In the genomic region with DNA sequence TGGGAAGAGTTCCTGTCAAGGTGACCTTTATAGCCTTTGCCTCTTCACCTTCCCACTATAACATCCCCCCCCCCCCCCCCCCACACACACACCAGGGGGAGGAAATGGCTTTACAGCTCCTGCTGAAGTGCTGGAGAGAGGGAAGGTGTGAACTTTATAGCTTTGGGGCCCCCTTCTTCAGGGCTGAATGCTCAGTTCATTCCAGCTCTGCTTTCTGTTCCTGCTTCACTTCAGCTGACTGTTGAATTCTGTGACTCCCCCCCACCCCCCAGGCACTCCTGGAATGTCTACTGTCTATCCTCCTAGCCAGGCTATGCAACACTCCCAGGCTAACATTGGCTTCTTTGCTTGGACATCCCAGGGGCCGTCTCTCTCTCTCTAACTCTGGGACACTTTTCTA, we compare ENCODE assay signal across 26 mouse cellular contexts. TPM values are rescaled to one million over a fixed set of nuclear protein-coding genes. Genes with fewer than 3 reads are reported as not detected.
A peak's percentile ranks its signal among the peaks of the same experiment; 100 is the strongest.
DNase-seq lines count a peak whose midpoint lies in the region; ATAC-seq and TF ChIP-seq lines count a peak whose summit lies in the region.
"Had no signal": no experiment of that assay in that cellular context is flagged by ENCODE, and none has a peak within 500 bp of the region (broad histone marks: within the 10 kb centered on the region; RNA-seq: fewer than 3 reads in every experiment).

No protein-coding gene starts in this region.

- H3K27ac ChIP-seq in heart, embryonic 14.5 days (replicated peaks in 1 of 2; ENCODE audit: control insufficient read depth in 1 of 2, insufficient read depth in 1 of 2, low read depth in 2 of 2, low read length in 2 of 2): peak overlapping the region; percentile 39 to 60
- peak overlapping the region; percentile 49; the same call in 1 of the 2 replicates for H3K27ac ChIP-seq in limb, embryonic 11.5 days (replicated peaks; ENCODE audit: low read depth, low read length)
- H3K27ac ChIP-seq: liver, embryonic 15.5 days; lung, embryonic 15.5 days; neural tube, embryonic 13.5 days had no signal

- CTCF ChIA-PET in Patski (lab: Charles Lee): no interaction called here

- no peak overlapping the region for H3K9ac ChIP-seq in heart, embryonic 14.5 days (ENCODE audit: low read length)
- no peak overlapping the region for H3K9ac ChIP-seq in limb, embryonic 11.5 days (ENCODE audit: low read length)
- H3K9ac ChIP-seq: forebrain, postnatal 0 days; liver, embryonic 15.5 days; lung, embryonic 15.5 days; neural tube, embryonic 13.5 days had no signal

- no peak overlapping the region for H3K4me3 ChIP-seq in heart, embryonic 14.5 days (ENCODE audit: control insufficient read depth in 1 of 2, insufficient read depth in 1 of 2, low read depth in 1 of 2, low read length in 2 of 2)
- H3K4me3 ChIP-seq in limb, embryonic 11.5 days (ENCODE audit: low read depth, low read length): no peak overlapping the region
- H3K4me3 ChIP-seq: forebrain, embryonic 10.5 days; liver, embryonic 15.5 days; lung, embryonic 15.5 days; megakaryocyte, embryonic 14.5 days; neural tube, embryonic 13.5 days had no signal

- H3K4me2 ChIP-seq in heart, embryonic 14.5 days (ENCODE audit: low read length): 0 out of 2 replicates have a peak overlapping the region, but pooled peaks have one; percentile 23
- H3K4me2 ChIP-seq in limb, embryonic 11.5 days (ENCODE audit: low read depth, severe bottlenecking): peak overlapping the region; percentile 23; the same call in 1 of the 2 replicates
- H3K4me2 ChIP-seq: liver, embryonic 15.5 days; lung, embryonic 15.5 days; neural tube, embryonic 13.5 days had no signal

- TF ChIP-seq CTCF in Patski (IDR thresholded peaks at IDR 0.05): no peak

- in situ Hi-C loops in Patski (cut with MboI; ENCODE audit: low pct_unique_long_range_greater_than_20kb): no loop called here

- no peak for ATAC-seq in heart, embryonic 14.5 days (ENCODE audit: insufficient number of reproducible peaks, insufficient read depth, low FRiP score, low read depth)
- ATAC-seq in Patski: peak; percentile 29
- ATAC-seq in limb, embryonic 11.5 days (ENCODE audit: insufficient number of reproducible peaks, low FRiP score, low TSS enrichment, low read depth): peak; percentile 19; the same call in 1 of the 2 replicates
- ATAC-seq: forebrain, postnatal 0 days had no signal

- peaks cover 4% of the 10 kb centered on the region; the same call in 1 of the 2 replicates for H3K36me3 ChIP-seq in heart, embryonic 14.5 days (ENCODE audit: control insufficient read depth, insufficient read depth, low read length)
- H3K36me3 ChIP-seq in limb, embryonic 11.5 days (ENCODE audit: control insufficient read depth, insufficient read depth, low read length): no peaks in the 10 kb centered on the region
- H3K36me3 ChIP-seq: liver, embryonic 15.5 days; lung, embryonic 15.5 days had no signal

- no peak for DNase-seq in heart, postnatal 25 days (ENCODE audit: low spot score)
- DNase-seq in Muller cell, postnatal 12 days (ENCODE audit: inconsistent ontology term): peak; percentile 87
- no peak for DNase-seq in Patski (ENCODE audit: low read depth, low spot score)
- no peak for DNase-seq in limb, embryonic 11.5 days (ENCODE audit: low spot score)
- no peak for DNase-seq in left cerebral cortex, adult 18-20 months (ENCODE audit: low spot score in 2 of 2)
- no peak for DNase-seq in frontal cortex, postnatal 36 days (ENCODE audit: low spot score in 2 of 2)
- DNase-seq in thymus, postnatal 14 days: no peak
- DNase-seq: adrenal gland, postnatal 25 days; cerebellum, adult 8-10 months; forebrain, postnatal 0 days; gastrocnemius, postnatal 36 days; kidney, adult 9 months; liver; lung, postnatal 36 days; midbrain, embryonic 14.5 days; retina, postnatal 1 day; right cerebral cortex, postnatal 25 days; spleen, adult 18-20 months had no signal

- H3K27me3 ChIP-seq in heart, embryonic 14.5 days (ENCODE audit: control insufficient read depth, insufficient read depth, low read length): peaks cover 15% of the 10 kb centered on the region
- no peaks in the 10 kb centered on the region for H3K27me3 ChIP-seq in Patski
- H3K27me3 ChIP-seq in limb, embryonic 11.5 days (ENCODE audit: control insufficient read depth, insufficient read depth, low read length): peaks cover 16% of the 10 kb centered on the region

- no peaks in the 10 kb centered on the region for H3K9me3 ChIP-seq in heart, embryonic 14.5 days (ENCODE audit: control insufficient read depth, low read length)
- H3K9me3 ChIP-seq in limb, embryonic 11.5 days (ENCODE audit: control insufficient read depth, low read length): peaks cover 4% of the 10 kb centered on the region; the same call in 1 of the 2 replicates
- H3K9me3 ChIP-seq: liver, embryonic 15.5 days; lung, embryonic 15.5 days; neural tube, embryonic 13.5 days had no signal

- 21% methylated on average over 1 of the region's 1 CpGs for WGBS in heart, embryonic 14.5 days
- 7% methylated on average over 1 of the region's 1 CpGs for WGBS in limb, embryonic 11.5 days

- peaks cover 15 to 32% of the 10 kb centered on the region in 2 experiments for H3K4me1 ChIP-seq in heart, embryonic 14.5 days (ENCODE audit: control insufficient read depth in 2 of 2, insufficient read depth in 2 of 2, low read length in 2 of 2)
- peaks cover 27% of the 10 kb centered on the region for H3K4me1 ChIP-seq in limb, embryonic 11.5 days (ENCODE audit: control insufficient read depth, insufficient read depth, low read length)
- H3K4me1 ChIP-seq: liver, embryonic 15.5 days; lung, embryonic 15.5 days; neural tube, embryonic 13.5 days had no signal

- intact Hi-C loops in heart, postnatal 25 days (cut with DNase I): no loop called here

- POLR2A ChIA-PET in Patski (lab: Charles Lee): interaction anchor here (0.6 kb wide), 1 partner anchor 133 kb away, joined by 4 read pairs; no protein-coding TSS in a partner anchor

RNA-seq across cellular contexts. Expression of gene Crb2, which starts 20.0 kb away (rescaled TPM):
- 2.2 and 2.4 TPM in 2 replicates for polyA plus RNA-seq in heart, embryonic 14.5 days (2014; fragmentation: Nextera tagmentation; extraction: Ambion mirVana)
- 1 to 10 TPM in 1 of 2 experiments, under 1 TPM in 1; 0.78 to 1.0 TPM for total RNA-seq in heart, postnatal 25 days (2021)
- polyA plus RNA-seq in Patski (2021): 0.37 TPM
- 0.80 and 0.82 TPM in 2 replicates for polyA plus RNA-seq in limb, embryonic 11.5 days (2014; fragmentation: Nextera tagmentation; extraction: Ambion mirVana)
- 1 to 10 TPM; 2.8 to 3.1 TPM for total RNA-seq in left cerebral cortex, adult 18-20 months (2021)
- total RNA-seq: common myeloid progenitor, adult 5-6 weeks; MEL had no signal
